Mouse (Mus musculus): ENCODE measurements at regions not wholly inside any gene's neighbourhood (a gene's known extent, or its start where the extent isn't known, plus 50 kb on each side); places are given as distances from the start of the nearest gene placed in this dataset.
"Not testable (repeated sequence)": the region's sequence is repeated elsewhere in the genome, so short reads cannot be mapped to it uniquely, and the experiment has no call there.

GRCm38 (mm10) chr1:12577978-12578377 is 1164.1 kb downstream of the A830018L16Rik start:
- no peak overlapping the region for H3K4me2 ChIP-seq (ENCODE audit: low read depth, low read length)
- 91% methylated on average over 1 of the region's 1 CpGs for WGBS

GRCm38 (mm10) chr1:12583012-12583411 is 1169.1 kb downstream of the A830018L16Rik start:
- no peak overlapping the region for H3K27ac ChIP-seq (ENCODE audit: low read length)
- no peak overlapping the region for H3K9ac ChIP-seq (ENCODE audit: low read depth, low read length)
- no peaks in the 10 kb centered on the region for H3K9me3 ChIP-seq (ENCODE audit: control insufficient read depth, low read length)
- 70% methylated on average over 3 of the region's 3 CpGs for WGBS
- no peak overlapping the region for H3K4me3 ChIP-seq (ENCODE audit: low read length)
- no peaks in the 10 kb centered on the region for H3K36me3 ChIP-seq (ENCODE audit: control insufficient read depth, insufficient read depth, low read length)
- no peaks in the 10 kb centered on the region for H3K27me3 ChIP-seq (replicated peaks; ENCODE audit: control insufficient read depth, insufficient read depth, low read length)
- H3K4me2 ChIP-seq (ENCODE audit: low read depth, low read length) = no peak overlapping the region
- no peaks in the 10 kb centered on the region for H3K4me1 ChIP-seq (ENCODE audit: control insufficient read depth, insufficient read depth, low read length)
- no peak for ATAC-seq

More at GRCm38 (mm10) chr1:12577978-12578377, 1164.1 kb downstream of the A830018L16Rik start:
- no peaks in the 10 kb centered on the region for H3K27me3 ChIP-seq (replicated peaks; ENCODE audit: control insufficient read depth, insufficient read depth, low read length)
- H3K4me3 ChIP-seq (ENCODE audit: low read length) = no peak overlapping the region
- H3K36me3 ChIP-seq (ENCODE audit: control insufficient read depth, insufficient read depth, low read length) = no peaks in the 10 kb centered on the region
- no peaks in the 10 kb centered on the region for H3K9me3 ChIP-seq (ENCODE audit: control insufficient read depth, low read length)
- no peak overlapping the region for H3K9ac ChIP-seq (ENCODE audit: low read depth, low read length)
- ATAC-seq = no peak
- H3K27ac ChIP-seq (ENCODE audit: low read length) = no peak overlapping the region
- no peaks in the 10 kb centered on the region for H3K4me1 ChIP-seq (ENCODE audit: control insufficient read depth, insufficient read depth, low read length)

- not testable (repeated sequence) for H3K4me2 ChIP-seq (ENCODE audit: low read depth, low read length); H3K4me1 ChIP-seq (ENCODE audit: control insufficient read depth, insufficient read depth, low read length); H3K27ac ChIP-seq (ENCODE audit: low read length); H3K36me3 ChIP-seq (ENCODE audit: control insufficient read depth, insufficient read depth, low read length); H3K27me3 ChIP-seq (replicated peaks; ENCODE audit: control insufficient read depth, insufficient read depth, low read length); H3K9ac ChIP-seq (ENCODE audit: low read depth, low read length); ATAC-seq; H3K9me3 ChIP-seq (ENCODE audit: control insufficient read depth, low read length); H3K4me3 ChIP-seq (ENCODE audit: low read length)
- 94% methylated on average over 6 of the region's 6 CpGs for WGBS
These were observed 1173.1 kb downstream of the A830018L16Rik start for GRCm38 (mm10) chr1:12586981-12587380.

- H3K4me3 ChIP-seq (ENCODE audit: low read length) = no peak overlapping the region
- H3K9ac ChIP-seq (ENCODE audit: low read depth, low read length) = no peak overlapping the region
- 89% methylated on average over 4 of the region's 4 CpGs for WGBS
- no peak for ATAC-seq
- H3K4me2 ChIP-seq (ENCODE audit: low read depth, low read length) = no peak overlapping the region
- no peaks in the 10 kb centered on the region for H3K36me3 ChIP-seq (ENCODE audit: control insufficient read depth, insufficient read depth, low read length)
- no peaks in the 10 kb centered on the region for H3K4me1 ChIP-seq (ENCODE audit: control insufficient read depth, insufficient read depth, low read length)
- no peaks in the 10 kb centered on the region for H3K9me3 ChIP-seq (ENCODE audit: control insufficient read depth, low read length)
- H3K27ac ChIP-seq (ENCODE audit: low read length) = no peak overlapping the region
- H3K27me3 ChIP-seq (replicated peaks; ENCODE audit: control insufficient read depth, insufficient read depth, low read length) = no peaks in the 10 kb centered on the region
These were observed 1198.2 kb downstream of the A830018L16Rik start for GRCm38 (mm10) chr1:12612102-12612501.

GRCm38 (mm10) chr1:12615303-12615702 is 1201.4 kb downstream of the A830018L16Rik start:
- 83% methylated on average over 3 of the region's 3 CpGs for WGBS
- H3K4me2 ChIP-seq (ENCODE audit: low read depth, low read length) = no peak overlapping the region
- no peak overlapping the region for H3K9ac ChIP-seq (ENCODE audit: low read depth, low read length)
- no peak overlapping the region for H3K4me3 ChIP-seq (ENCODE audit: low read length)
- no peak for ATAC-seq
- H3K4me1 ChIP-seq (ENCODE audit: control insufficient read depth, insufficient read depth, low read length) = no peaks in the 10 kb centered on the region
- no peaks in the 10 kb centered on the region for H3K27me3 ChIP-seq (replicated peaks; ENCODE audit: control insufficient read depth, insufficient read depth, low read length)
- H3K9me3 ChIP-seq (ENCODE audit: control insufficient read depth, low read length) = no peaks in the 10 kb centered on the region
- no peak overlapping the region for H3K27ac ChIP-seq (ENCODE audit: low read length)
- H3K36me3 ChIP-seq (ENCODE audit: control insufficient read depth, insufficient read depth, low read length) = no peaks in the 10 kb centered on the region

GRCm38 (mm10) chr1:12615733-12616481 is 1202.0 kb downstream of the A830018L16Rik start:
- Histone ChIP-seq H3K9me3 (ENCODE audit: control insufficient read depth, low read length) (no peaks in the 10 kb centered on the region), H3K4me2 (ENCODE audit: low read depth, low read length) (no peak overlapping the region), H3K4me1 (ENCODE audit: control insufficient read depth, insufficient read depth, low read length) (no peaks in the 10 kb centered on the region), H3K4me3 (ENCODE audit: low read length) (no peak overlapping the region), H3K27me3 (replicated peaks; ENCODE audit: control insufficient read depth, insufficient read depth, low read length) (no peaks in the 10 kb centered on the region), H3K36me3 (ENCODE audit: control insufficient read depth, insufficient read depth, low read length) (no peaks in the 10 kb centered on the region), H3K9ac (ENCODE audit: low read depth, low read length) (no peak overlapping the region), H3K27ac (ENCODE audit: low read length) (no peak overlapping the region)
- WGBS = 84% methylated on average over 10 of the region's 10 CpGs
- no peak for ATAC-seq

- WGBS = 71% methylated on average over 2 of the region's 2 CpGs
- no peaks in the 10 kb centered on the region for H3K9me3 ChIP-seq (ENCODE audit: control insufficient read depth, low read length)
- ATAC-seq = no peak
- H3K4me2 ChIP-seq (ENCODE audit: low read depth, low read length) = no peak overlapping the region
- H3K27me3 ChIP-seq (replicated peaks; ENCODE audit: control insufficient read depth, insufficient read depth, low read length) = no peaks in the 10 kb centered on the region
- H3K4me1 ChIP-seq (ENCODE audit: control insufficient read depth, insufficient read depth, low read length) = no peaks in the 10 kb centered on the region
- no peak overlapping the region for H3K9ac ChIP-seq (ENCODE audit: low read depth, low read length)
- H3K4me3 ChIP-seq (ENCODE audit: low read length) = no peak overlapping the region
- no peak overlapping the region for H3K27ac ChIP-seq (ENCODE audit: low read length)
- H3K36me3 ChIP-seq (ENCODE audit: control insufficient read depth, insufficient read depth, low read length) = no peaks in the 10 kb centered on the region
These were observed 1206.1 kb downstream of the A830018L16Rik start for GRCm38 (mm10) chr1:12619981-12620380.

GRCm38 (mm10) chr1:12620825-12621224 is 1206.9 kb downstream of the A830018L16Rik start:
- H3K9ac ChIP-seq (ENCODE audit: low read depth, low read length) = no peak overlapping the region
- H3K36me3 ChIP-seq (ENCODE audit: control insufficient read depth, insufficient read depth, low read length) = no peaks in the 10 kb centered on the region
- H3K9me3 ChIP-seq (ENCODE audit: control insufficient read depth, low read length) = no peaks in the 10 kb centered on the region
- H3K4me3 ChIP-seq (ENCODE audit: low read length) = no peak overlapping the region
- no peaks in the 10 kb centered on the region for H3K4me1 ChIP-seq (ENCODE audit: control insufficient read depth, insufficient read depth, low read length)
- no peak overlapping the region for H3K4me2 ChIP-seq (ENCODE audit: low read depth, low read length)
- no peak for ATAC-seq
- H3K27me3 ChIP-seq (replicated peaks; ENCODE audit: control insufficient read depth, insufficient read depth, low read length) = no peaks in the 10 kb centered on the region
- 87% methylated on average over 6 of the region's 6 CpGs for WGBS
- no peak overlapping the region for H3K27ac ChIP-seq (ENCODE audit: low read length)

GRCm38 (mm10) chr1:12623158-12623557 is 1209.3 kb downstream of the A830018L16Rik start:
- Histone ChIP-seq H3K27ac (ENCODE audit: low read length) (no peak overlapping the region), H3K4me1 (ENCODE audit: control insufficient read depth, insufficient read depth, low read length) (no peaks in the 10 kb centered on the region), H3K9ac (ENCODE audit: low read depth, low read length) (no peak overlapping the region), H3K27me3 (replicated peaks; ENCODE audit: control insufficient read depth, insufficient read depth, low read length) (no peaks in the 10 kb centered on the region), H3K9me3 (ENCODE audit: control insufficient read depth, low read length) (no peaks in the 10 kb centered on the region), H3K4me3 (ENCODE audit: low read length) (no peak overlapping the region), H3K4me2 (ENCODE audit: low read depth, low read length) (no peak overlapping the region), H3K36me3 (ENCODE audit: control insufficient read depth, insufficient read depth, low read length) (no peaks in the 10 kb centered on the region)
- WGBS = 81% methylated on average over 4 of the region's 4 CpGs
- ATAC-seq = no peak

- no peak overlapping the region for H3K4me3 ChIP-seq (ENCODE audit: low read length)
- H3K9me3 ChIP-seq (ENCODE audit: control insufficient read depth, low read length) = no peaks in the 10 kb centered on the region
- no peak overlapping the region for H3K4me2 ChIP-seq (ENCODE audit: low read depth, low read length)
- no peaks in the 10 kb centered on the region for H3K36me3 ChIP-seq (ENCODE audit: control insufficient read depth, insufficient read depth, low read length)
- no peak for ATAC-seq
- H3K9ac ChIP-seq (ENCODE audit: low read depth, low read length) = no peak overlapping the region
- no peaks in the 10 kb centered on the region for H3K4me1 ChIP-seq (ENCODE audit: control insufficient read depth, insufficient read depth, low read length)
- no peaks in the 10 kb centered on the region for H3K27me3 ChIP-seq (replicated peaks; ENCODE audit: control insufficient read depth, insufficient read depth, low read length)
- no peak overlapping the region for H3K27ac ChIP-seq (ENCODE audit: low read length)
- WGBS = 86% methylated on average over 3 of the region's 3 CpGs
These were observed 1219.1 kb downstream of the A830018L16Rik start for GRCm38 (mm10) chr1:12633049-12633448.

All from intestine, embryonic 16.5 days (tissue).